Mouse (Mus musculus) retina, postnatal 7 days (tissue): ENCODE measurements around the gene Vmn1r52.
"Not testable (repeated sequence)": the region's sequence is repeated elsewhere in the genome, so short reads cannot be mapped to it uniquely, and the experiment has no call there.

Source experiments
- DNase-seq: peaks from one replicate; pipeline ENCODE4 v3.0.0-alpha.2; 2012; ENCODE audit warnings: low read depth, low spot score

Vmn1r52 gene

DNA sequence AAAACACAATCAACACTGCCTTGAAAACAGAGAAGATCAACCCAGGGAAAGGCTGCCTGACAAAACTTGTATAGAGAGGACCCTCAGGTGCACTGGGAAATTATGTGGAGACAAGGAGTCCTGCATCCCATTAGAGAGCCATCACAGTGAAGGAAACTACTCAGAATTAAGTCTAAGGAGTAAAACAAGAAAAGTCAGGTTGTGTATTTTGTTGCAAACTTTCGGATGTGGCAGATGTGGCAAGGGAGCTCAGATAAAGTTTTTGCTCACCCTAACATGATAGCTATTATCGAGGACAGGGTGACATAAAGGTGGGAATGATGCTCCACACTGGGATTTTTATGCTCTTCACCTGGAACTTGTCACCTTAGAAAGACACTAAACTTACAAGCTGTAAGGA lies at the start of gene Vmn1r52:
Vmn1r52 (plus strand) TSS at position 301 of the 400 bp plus-strand sequence.
- DNase-seq: no peak

DNA sequence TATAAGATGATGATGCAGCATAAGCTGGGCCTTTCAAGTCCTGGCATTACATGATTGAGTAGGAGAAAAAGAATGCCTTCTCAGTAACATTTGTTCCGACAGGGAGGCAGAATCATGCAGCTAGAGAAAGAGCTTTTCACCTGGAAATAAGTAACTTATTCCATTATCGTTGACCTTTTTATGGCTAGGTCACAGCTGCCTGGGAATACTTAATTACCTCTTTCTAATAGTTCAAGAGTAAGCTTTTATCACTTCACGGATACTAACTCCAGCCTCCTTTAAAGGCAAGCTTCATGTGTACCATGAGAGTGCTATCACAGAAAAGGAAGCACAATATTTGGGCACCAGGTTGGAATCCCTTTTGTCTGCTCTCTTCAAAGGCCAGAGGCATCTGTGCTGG lies 14.5 kb upstream of the Vmn1r52 start:
- DNase-seq: no peak

DNA sequence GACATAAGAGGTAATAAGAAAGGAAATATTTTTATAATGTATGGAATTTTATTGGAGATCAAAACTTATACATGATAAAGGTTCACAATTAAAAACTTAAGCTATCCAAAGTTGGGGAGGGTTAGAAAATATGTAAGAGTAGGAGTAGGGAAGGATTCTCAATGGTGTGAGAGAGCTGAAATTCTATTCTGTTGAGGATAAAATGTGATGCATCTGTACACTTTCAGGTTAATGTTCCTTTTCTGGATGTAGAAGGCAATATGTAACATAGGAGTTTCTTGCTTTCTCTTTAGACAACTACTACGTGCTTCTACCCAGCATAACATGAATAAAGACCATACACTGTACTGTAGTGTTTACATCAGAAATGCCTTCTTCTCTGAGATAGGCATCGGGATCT lies 27.9 kb downstream of the Vmn1r52 start, which contains the start of gene V1ra8:
V1ra8 (plus strand) TSS at position 301 of the 400 bp plus-strand sequence.
- not testable (repeated sequence) for DNase-seq

DNA sequence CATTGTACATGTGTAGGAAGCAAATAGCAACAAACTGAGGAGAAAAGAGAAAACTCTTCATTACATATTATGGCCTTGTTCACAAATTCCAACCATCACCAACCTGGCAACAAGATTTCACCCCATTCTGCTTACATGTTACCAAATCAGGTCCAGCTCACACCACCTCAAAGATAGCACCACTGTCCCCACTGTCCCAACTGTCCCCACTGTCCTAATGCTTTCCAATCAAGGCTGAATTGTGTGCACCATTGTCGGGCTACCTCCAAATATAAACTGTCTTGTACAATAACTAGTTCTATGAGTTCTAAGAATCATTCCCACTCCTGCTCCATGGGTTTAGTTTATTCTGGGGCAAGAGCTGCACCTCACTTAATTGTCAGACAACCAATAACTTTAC lies 49.7 kb downstream of the Vmn1r52 start, which contains the start of gene Vmn1r53:
Vmn1r53 (minus strand) TSS at position 101 of the 400 bp plus-strand sequence.
- DNase-seq: no peak
